Mouse (Mus musculus): ENCODE measurements at regions not wholly inside any gene's neighbourhood (a gene's known extent, or its start where the extent isn't known, plus 50 kb on each side); places are given as distances from the start of the nearest gene placed in this dataset.

- DNase-seq (ENCODE audit: low read depth, low spot score): peak; percentile 64
These were observed 52.8 kb upstream of the Gramd1a start for GRCm38 (mm10) chr7:31208237-31209054.

- DNase-seq (ENCODE audit: low read depth, low spot score): no peak
These were observed 52.0 kb upstream of the Gramd1a start for GRCm38 (mm10) chr7:31207563-31208236.
